Mouse (Mus musculus) lung, embryonic 15.5 days (tissue): ENCODE results near the gene Hsf4. TPM values are rescaled to one million over a fixed set of nuclear protein-coding genes. Genes with fewer than 3 reads are reported as not detected.

ENCODE experiments used
- ATAC-seq: fragments of 200-750 bp; cut with Nextera tagmentation; 2 replicates; pipeline ENCODE4 v1.8.0; 2017; ENCODE audit warnings: moderate number of reproducible peaks, borderline replicate concordance; ENCODE audit not compliant: low FRiP score, low TSS enrichment; ENCODE audit errors: extremely low read depth
- H3K27ac ChIP-seq: fragments of 300-500 bp; sonication (generic); 2 replicates; pipeline ENCODE4 v1.5.1; 2015; ENCODE audit warnings: moderate library complexity, mild to moderate bottlenecking, inconsistent platforms
- H3K27me3 ChIP-seq: fragments of 300-500 bp; sonication (generic); 2 replicates; pipeline ENCODE4 v1.6.1; 2015; ENCODE audit warnings: inconsistent platforms
- H3K36me3 ChIP-seq: fragments of 300-500 bp; sonication (generic); 2 replicates; pipeline ENCODE4 v1.6.1; 2015; ENCODE audit warnings: inconsistent platforms
- H3K4me1 ChIP-seq: fragments of 300-500 bp; sonication (generic); 2 replicates; pipeline ENCODE4 v1.6.1; 2015; ENCODE audit warnings: inconsistent platforms
- H3K4me2 ChIP-seq: fragments of 300-500 bp; sonication (generic); 2 replicates; pipeline ENCODE4 v1.6.1; 2015; ENCODE audit warnings: inconsistent platforms, mild to moderate bottlenecking, moderate library complexity
- H3K4me3 ChIP-seq: fragments of 300-500 bp; sonication (generic); 2 replicates; pipeline ENCODE4 v1.5.1; 2015; ENCODE audit warnings: mild to moderate bottlenecking, inconsistent platforms
- H3K9ac ChIP-seq: fragments of 300-500 bp; sonication (generic); 2 replicates; pipeline ENCODE4 v1.6.1; 2015; ENCODE audit warnings: inconsistent platforms
- H3K9me3 ChIP-seq: fragments of 300-500 bp; sonication (generic); 2 replicates; pipeline ENCODE4 v1.6.1; 2016; ENCODE audit warnings: inconsistent platforms
- WGBS: fragments of 180-500 bp; shearing (Covaris S2); methylation state at CpG from one replicate; pipeline ENCODE4 v1.1.7; 2015; 5-methylcytosine and 5-hydroxymethylcytosine counted together
- polyA plus RNA-seq: library from polyadenylated mRNA; unstranded; fragments of >200 nt; fragmentation: Nextera tagmentation; extraction: Ambion mirVana; gene quantifications from 2 replicates; pipeline ENCODE4 v1.2.1, GENCODE M21; 2015

Gene Hsf4
- polyA plus RNA-seq, 1 experiment from 2014 or later: 0.61 TPM

- H3K36me3 ChIP-seq: 0 out of 2 replicates have a peak, but pooled peaks cover 2% of the 10 kb centered on the region
- H3K4me1 ChIP-seq: peaks cover 29% of the 10 kb centered on the region
- no peak overlapping the region for H3K27ac ChIP-seq
- no peaks in the 10 kb centered on the region for H3K9me3 ChIP-seq
- peak overlapping the region; percentile 41 for H3K4me3 ChIP-seq
- ATAC-seq: peak; percentile 60; the same call in 1 of the 2 replicates
- WGBS: 3% methylated on average over 30 of the region's 30 CpGs
- H3K9ac ChIP-seq: peak overlapping the region; percentile 16; the same call in 1 of the 2 replicates
- H3K27me3 ChIP-seq: peaks cover 87% of the 10 kb centered on the region
- H3K4me2 ChIP-seq: peak overlapping the region; percentile 82
Measured at GRCm38 (mm10) chr8:105276292-105277120, 6.9 kb downstream of the Hsf4 start.

GRCm38 (mm10) chr8:105278911-105279334 lies 9.3 kb downstream of the Hsf4 start:
- peak overlapping the region; percentile 20; the same call in 1 of the 2 replicates for H3K9ac ChIP-seq
- 0 out of 2 replicates have a peak, but pooled peaks cover 4% of the 10 kb centered on the region for H3K36me3 ChIP-seq
- no peaks in the 10 kb centered on the region for H3K9me3 ChIP-seq
- WGBS: 2% methylated on average over 28 of the region's 28 CpGs
- no peak overlapping the region for H3K27ac ChIP-seq
- peak overlapping the region; percentile 22 for H3K4me3 ChIP-seq
- H3K4me1 ChIP-seq: peaks cover 43% of the 10 kb centered on the region
- peak; percentile 35 for ATAC-seq
- H3K27me3 ChIP-seq: peaks cover 67% of the 10 kb centered on the region
- H3K4me2 ChIP-seq: peak overlapping the region; percentile 51

- 74% methylated on average over 3 of the region's 3 CpGs for WGBS
- Histone ChIP-seq H3K27ac (no peak overlapping the region), H3K9ac (no peak overlapping the region), H3K4me1 (peaks cover 41% of the 10 kb centered on the region), H3K36me3 (0 out of 2 replicates have a peak, but pooled peaks cover 4% of the 10 kb centered on the region), H3K4me2 (no peak overlapping the region), H3K4me3 (no peak overlapping the region), H3K9me3 (no peaks in the 10 kb centered on the region), H3K27me3 (peaks cover 50% of the 10 kb centered on the region)
- no peak for ATAC-seq
Measured at GRCm38 (mm10) chr8:105280567-105280966, 11.0 kb downstream of the Hsf4 start.

- H3K4me3 ChIP-seq: no peak overlapping the region
- H3K4me1 ChIP-seq: peaks cover 29% of the 10 kb centered on the region
- peaks cover 38% of the 10 kb centered on the region for H3K27me3 ChIP-seq
- 55% methylated on average over 12 of the region's 12 CpGs for WGBS
- peak overlapping the region; percentile 10; the same call in 1 of the 2 replicates for H3K27ac ChIP-seq
- no peak for ATAC-seq
- 0 out of 2 replicates have a peak, but pooled peaks cover 4% of the 10 kb centered on the region for H3K36me3 ChIP-seq
- no peaks in the 10 kb centered on the region for H3K9me3 ChIP-seq
- no peak overlapping the region for H3K4me2 ChIP-seq
- no peak overlapping the region for H3K9ac ChIP-seq
Measured at GRCm38 (mm10) chr8:105281821-105282220, 12.2 kb downstream of the Hsf4 start.

- Histone ChIP-seq H3K27ac (no peak overlapping the region), H3K27me3 (peaks cover 33% of the 10 kb centered on the region), H3K4me2 (no peak overlapping the region), H3K9me3 (no peaks in the 10 kb centered on the region), H3K4me3 (no peak overlapping the region), H3K4me1 (peaks cover 29% of the 10 kb centered on the region), H3K36me3 (0 out of 2 replicates have a peak, but pooled peaks cover 4% of the 10 kb centered on the region), H3K9ac (no peak overlapping the region)
- WGBS: 67% methylated on average over 4 of the region's 4 CpGs
- no peak for ATAC-seq
Measured at GRCm38 (mm10) chr8:105282239-105282638, 12.6 kb downstream of the Hsf4 start.

GRCm38 (mm10) chr8:105283074-105283473 lies 13.5 kb downstream of the Hsf4 start:
- ATAC-seq: peak; percentile 53
- no peaks in the 10 kb centered on the region for H3K9me3 ChIP-seq
- 0 out of 2 replicates have a peak, but pooled peaks cover 4% of the 10 kb centered on the region for H3K36me3 ChIP-seq
- H3K27ac ChIP-seq: no peak overlapping the region
- H3K4me3 ChIP-seq: no peak overlapping the region
- no peak overlapping the region for H3K4me2 ChIP-seq
- peaks cover 32% of the 10 kb centered on the region for H3K4me1 ChIP-seq
- WGBS: 43% methylated on average over 23 of the region's 23 CpGs
- H3K9ac ChIP-seq: no peak overlapping the region
- H3K27me3 ChIP-seq: peaks cover 25% of the 10 kb centered on the region

- Histone ChIP-seq H3K4me3 (no peak overlapping the region), H3K9ac (no peak overlapping the region), H3K9me3 (no peaks in the 10 kb centered on the region), H3K4me2 (no peak overlapping the region), H3K27me3 (peaks cover 10% of the 10 kb centered on the region), H3K36me3 (0 out of 2 replicates have a peak, but pooled peaks cover 4% of the 10 kb centered on the region), H3K27ac (no peak overlapping the region), H3K4me1 (peaks cover 44% of the 10 kb centered on the region)
- WGBS: 40% methylated on average over 12 of the region's 12 CpGs
- ATAC-seq: no peak
Measured at GRCm38 (mm10) chr8:105285514-105285913, 15.9 kb downstream of the Hsf4 start.

GRCm38 (mm10) chr8:105286907-105287306 lies 17.3 kb downstream of the Hsf4 start:
- 81% methylated on average over 4 of the region's 4 CpGs for WGBS
- H3K4me2 ChIP-seq: no peak overlapping the region
- H3K9ac ChIP-seq: no peak overlapping the region
- H3K4me3 ChIP-seq: no peak overlapping the region
- peaks cover 12% of the 10 kb centered on the region for H3K27me3 ChIP-seq
- no peaks in the 10 kb centered on the region for H3K36me3 ChIP-seq
- no peak for ATAC-seq
- no peaks in the 10 kb centered on the region for H3K9me3 ChIP-seq
- H3K4me1 ChIP-seq: peaks cover 43% of the 10 kb centered on the region
- H3K27ac ChIP-seq: no peak overlapping the region

- Histone ChIP-seq H3K4me3 (peak overlapping the region; percentile 56; the same call in 1 of the 2 replicates), H3K36me3 (no peaks in the 10 kb centered on the region), H3K4me2 (peak overlapping the region; percentile 88), H3K4me1 (peaks cover 33% of the 10 kb centered on the region), H3K9ac (no peak overlapping the region), H3K27ac (no peak overlapping the region), H3K9me3 (no peaks in the 10 kb centered on the region), H3K27me3 (peaks cover 12% of the 10 kb centered on the region)
- 86% methylated on average over 5 of the region's 5 CpGs for WGBS
- ATAC-seq: no peak
Measured at GRCm38 (mm10) chr8:105288231-105288630, 18.6 kb downstream of the Hsf4 start.

GRCm38 (mm10) chr8:105288958-105289732 lies 19.5 kb downstream of the Hsf4 start:
- under 1% methylated on average over 53 of the region's 53 CpGs for WGBS

GRCm38 (mm10) chr8:105289805-105290460 lies 20.3 kb downstream of the Hsf4 start, which contains the start of gene 4931428F04Rik:
Gene 4931428F04Rik, minus strand, starts transcription at chr8:105289864.
- Histone ChIP-seq H3K27me3 (peaks cover 12% of the 10 kb centered on the region), H3K4me2 (peak within 1 kb of the TSS; percentile 88), H3K9ac (peak within 1 kb of the TSS; percentile 50), H3K4me3 (peak within 1 kb of the TSS; percentile 56), H3K9me3 (no peaks in the 10 kb centered on the region), H3K4me1 (peaks cover 34% of the 10 kb centered on the region), H3K27ac (peak within 1 kb of the TSS; percentile 65), H3K36me3 (no peaks in the 10 kb centered on the region)
- ATAC-seq: peak; percentile 31
- WGBS: 3% methylated on average over 43 of the region's 43 CpGs

More at GRCm38 (mm10) chr8:105288958-105289732, 19.5 kb downstream of the Hsf4 start:
- Histone ChIP-seq H3K27me3 (peaks cover 12% of the 10 kb centered on the region), H3K4me3 (peak overlapping the region; percentile 56), H3K4me2 (peak overlapping the region; percentile 88), H3K9me3 (no peaks in the 10 kb centered on the region), H3K4me1 (peaks cover 34% of the 10 kb centered on the region), H3K9ac (peak overlapping the region; percentile 50), H3K27ac (peak overlapping the region; percentile 65), H3K36me3 (no peaks in the 10 kb centered on the region)
- ATAC-seq: peak; percentile 91
